ENCODE assay signal across 8 mouse cellular contexts in the genomic region with DNA sequence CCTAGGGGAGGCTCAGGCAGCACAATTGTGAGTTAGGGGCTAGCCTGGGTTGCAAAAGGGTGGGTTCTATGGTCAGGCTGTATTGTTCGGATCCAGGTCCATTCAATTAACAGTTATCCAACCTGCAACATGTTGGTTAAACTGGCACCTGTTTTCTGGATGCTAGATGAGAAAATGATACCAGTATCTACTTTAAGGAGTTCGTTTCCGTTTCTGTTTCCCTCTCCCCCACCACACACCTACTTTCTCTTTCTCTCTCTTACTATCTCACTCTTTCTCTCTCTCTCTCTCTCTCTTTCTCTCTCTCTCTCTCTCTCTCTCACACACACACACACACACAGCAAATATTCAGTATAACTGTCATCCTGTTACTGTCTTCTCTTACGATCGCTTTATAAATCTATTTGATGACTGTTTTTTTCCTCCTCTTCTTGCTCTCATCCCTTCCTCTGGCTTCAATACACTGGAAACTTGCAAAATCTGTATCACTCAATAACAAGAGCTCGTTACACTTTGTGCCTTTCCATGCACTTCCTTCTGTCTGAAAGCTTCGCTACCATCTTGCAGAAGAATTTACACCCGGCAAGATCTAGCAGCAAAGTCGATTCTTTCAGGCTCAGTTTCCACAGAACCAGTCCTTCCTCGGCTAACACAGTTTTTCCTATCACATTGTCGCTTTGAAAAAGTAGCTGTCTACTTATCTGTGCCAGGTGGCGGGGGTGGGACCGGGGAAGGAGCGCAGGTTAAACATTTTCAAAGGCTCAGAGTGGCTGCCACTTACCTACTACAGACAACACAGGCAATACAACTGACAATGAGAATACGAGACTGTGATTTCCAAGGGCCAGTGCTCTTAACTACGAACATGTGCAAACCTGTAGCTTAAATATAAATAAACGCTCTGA. TPM values are rescaled to one million over a fixed set of nuclear protein-coding genes. Genes with fewer than 3 reads are reported as not detected.
DNase-seq lines count a peak whose midpoint lies in the region; ATAC-seq and TF ChIP-seq lines count a peak whose summit lies in the region.

No protein-coding gene starts in this region.

- TF ChIP-seq CTCF in lung, embryonic 14.5 days (IDR thresholded peaks at IDR 0.05; ENCODE audit: low read depth): no peak

- 12% methylated on average over 17 of the region's 17 CpGs for WGBS in lung, embryonic 14.5 days
- WGBS in heart, embryonic 14.5 days: 13% methylated on average over 17 of the region's 17 CpGs
- WGBS in midbrain, embryonic 14.5 days: 22% methylated on average over 17 of the region's 17 CpGs

- no peaks in the 10 kb centered on the region for H3K27me3 ChIP-seq in lung, embryonic 14.5 days (ENCODE audit: insufficient read depth, low read length)
- H3K27me3 ChIP-seq in heart, embryonic 14.5 days (ENCODE audit: control insufficient read depth, insufficient read depth, low read length): no peaks in the 10 kb centered on the region
- no peaks in the 10 kb centered on the region for H3K27me3 ChIP-seq in midbrain, embryonic 14.5 days (ENCODE audit: control insufficient read depth, insufficient read depth, low read length)

- peaks cover 8% of the 10 kb centered on the region for H3K36me3 ChIP-seq in lung, embryonic 14.5 days (ENCODE audit: insufficient read depth)
- peaks cover 23% of the 10 kb centered on the region for H3K36me3 ChIP-seq in heart, embryonic 14.5 days (ENCODE audit: control insufficient read depth, insufficient read depth, low read length)
- peaks cover 12% of the 10 kb centered on the region for H3K36me3 ChIP-seq in midbrain, embryonic 14.5 days (ENCODE audit: control insufficient read depth, insufficient read depth, low read length)

- H3K4me3 ChIP-seq in lung, embryonic 14.5 days (ENCODE audit: low read depth, low read length): peak overlapping the region; percentile 89
- peak overlapping the region; percentile 61 to 78 for H3K4me3 ChIP-seq in heart, embryonic 14.5 days (ENCODE audit: control insufficient read depth in 1 of 2, insufficient read depth in 1 of 2, low read depth in 1 of 2, low read length in 2 of 2)
- H3K4me3 ChIP-seq in midbrain, embryonic 14.5 days (replicated peaks; ENCODE audit: low read depth, low read length): peak overlapping the region; percentile 67

- DNase-seq in lung, embryonic 14.5 days: peak; percentile 24
- DNase-seq in lung, postnatal 25 days (ENCODE audit: low spot score): no peak
- peak; percentile 38 for DNase-seq in c-Kit-positive CD71-positive TER-119-negative erythroid progenitor cells, embryonic 14.5 days (ENCODE audit: low read depth)
- DNase-seq in kidney, postnatal 25 days: peak; percentile 44 to 47
- no peak for DNase-seq in midbrain, embryonic 14.5 days
- peak; percentile 7 to 20 for DNase-seq in thymus, postnatal 36 days

- H3K9ac ChIP-seq in lung, embryonic 14.5 days: peak overlapping the region; percentile 57
- H3K9ac ChIP-seq in heart, embryonic 14.5 days (ENCODE audit: low read length): peak overlapping the region; percentile 76
- peak overlapping the region; percentile 60 for H3K9ac ChIP-seq in midbrain, embryonic 14.5 days (replicated peaks; ENCODE audit: low read length)

- peak overlapping the region; percentile 76 for H3K4me2 ChIP-seq in lung, embryonic 14.5 days
- peak overlapping the region; percentile 80 for H3K4me2 ChIP-seq in heart, embryonic 14.5 days (ENCODE audit: low read length)
- H3K4me2 ChIP-seq in midbrain, embryonic 14.5 days (ENCODE audit: low read length): peak overlapping the region; percentile 89

- ATAC-seq in lung, embryonic 14.5 days (ENCODE audit: insufficient read depth): no peak
- ATAC-seq in heart, embryonic 14.5 days (ENCODE audit: insufficient number of reproducible peaks, insufficient read depth, low FRiP score, low read depth): no peak
- ATAC-seq in midbrain, embryonic 14.5 days (ENCODE audit: low FRiP score, low TSS enrichment): no peak
- ATAC-seq in monocyte, adult 5-6 weeks (replicated peaks; ENCODE audit: insufficient number of reproducible peaks, low FRiP score, low TSS enrichment, poor library complexity, severe bottlenecking): no peak

- H3K27ac ChIP-seq in lung, embryonic 14.5 days (ENCODE audit: low read depth): peak overlapping the region; percentile 76
- peak overlapping the region; percentile 78 to 81 for H3K27ac ChIP-seq in heart, embryonic 14.5 days (replicated peaks in 1 of 2; ENCODE audit: control insufficient read depth in 1 of 2, insufficient read depth in 1 of 2, low read depth in 2 of 2, low read length in 2 of 2)
- peak overlapping the region; percentile 67; the same call in 1 of the 2 replicates for H3K27ac ChIP-seq in midbrain, embryonic 14.5 days (replicated peaks; ENCODE audit: low read depth, low read length)

- H3K4me1 ChIP-seq in lung, embryonic 14.5 days (ENCODE audit: insufficient read depth): peaks cover 6% of the 10 kb centered on the region; the same call in 1 of the 2 replicates
- peaks cover 2 to 16% of the 10 kb centered on the region in 2 experiments for H3K4me1 ChIP-seq in heart, embryonic 14.5 days (ENCODE audit: control insufficient read depth in 2 of 2, insufficient read depth in 2 of 2, low read length in 2 of 2)
- peaks cover 11% of the 10 kb centered on the region; the same call in 1 of the 2 replicates for H3K4me1 ChIP-seq in midbrain, embryonic 14.5 days (ENCODE audit: control insufficient read depth, insufficient read depth, low read length)

- H3K9me3 ChIP-seq in lung, embryonic 14.5 days (ENCODE audit: low read depth, low read length): no peaks in the 10 kb centered on the region
- no peaks in the 10 kb centered on the region for H3K9me3 ChIP-seq in heart, embryonic 14.5 days (ENCODE audit: control insufficient read depth, low read length)
- H3K9me3 ChIP-seq in midbrain, embryonic 14.5 days (ENCODE audit: control insufficient read depth, low read length): no peaks in the 10 kb centered on the region

RNA-seq across cellular contexts. Expression of gene Atm, which starts 0.9 kb away (rescaled TPM):
- polyA plus RNA-seq in lung, embryonic 14.5 days (2014; fragmentation: Nextera tagmentation; extraction: Ambion mirVana): 15.0 and 16.2 TPM in 2 replicates
- polyA plus RNA-seq in heart, embryonic 14.5 days (2014; fragmentation: Nextera tagmentation; extraction: Ambion mirVana): 8.8 and 10.0 TPM in 2 replicates
- polyA plus RNA-seq in midbrain, embryonic 14.5 days (2014; fragmentation: Nextera tagmentation; extraction: Ambion mirVana): 11.2 and 13.0 TPM in 2 replicates
- total RNA-seq in monocyte, adult 5-6 weeks (2017): 21.4 to 53.1 TPM (median 22.3 TPM) in 3 replicates

RNA-seq across cellular contexts. Expression of gene Npat, which starts 1.2 kb away (rescaled TPM):
- polyA plus RNA-seq in lung, embryonic 14.5 days (2014; fragmentation: Nextera tagmentation; extraction: Ambion mirVana): 26.2 and 26.3 TPM in 2 replicates
- polyA plus RNA-seq in heart, embryonic 14.5 days (2014; fragmentation: Nextera tagmentation; extraction: Ambion mirVana): 14.1 and 14.9 TPM in 2 replicates
- 10.3 and 16.1 TPM in 2 replicates for polyA plus RNA-seq in midbrain, embryonic 14.5 days (2014; fragmentation: Nextera tagmentation; extraction: Ambion mirVana)
- 14.0 to 16.8 TPM (median 15.1 TPM) in 3 replicates for total RNA-seq in monocyte, adult 5-6 weeks (2017)

Comparison
In these comparisons a context has a peak if more than half of its experiments do, and no peak if none do; other contexts are left out.
1. DNase-seq: peak in lung, embryonic 14.5 days (single experiment), c-Kit-positive CD71-positive TER-119-negative erythroid progenitor cells, embryonic 14.5 days (single experiment), kidney, postnatal 25 days (2 of 2) and thymus, postnatal 36 days (2 of 2); none in lung, postnatal 25 days (single experiment) and midbrain, embryonic 14.5 days (single experiment).
2. Peak in every context shown above with its lines, with median percentiles within 50 percentile points of each other: H3K27ac ChIP-seq, H3K4me2 ChIP-seq, H3K4me3 ChIP-seq and H3K9ac ChIP-seq.